Mouse (Mus musculus) C2C12 (cell line): ENCODE measurements at regions not wholly inside any gene's neighbourhood (a gene's known extent, or its start where the extent isn't known, plus 50 kb on each side); places are given as distances from the start of the nearest gene placed in this dataset.

Source experiments
- H3K27me3 ChIP-seq: one replicate; pipeline ENCODE4 v1.6.1; 2011; ENCODE audit not compliant: control insufficient read depth, insufficient read depth, insufficient read length
- H3K36me3 ChIP-seq: one replicate; pipeline ENCODE4 v1.6.1; 2011; ENCODE audit not compliant: control insufficient read depth, insufficient read depth
- H3K4me3 ChIP-seq: one replicate; pipeline ENCODE4 v1.5.1; 2011; ENCODE audit warnings: mild to moderate bottlenecking, control low read depth; ENCODE audit not compliant: poor library complexity, insufficient read depth, severe bottlenecking
- H3K79me2 ChIP-seq: one replicate; pipeline ENCODE4 v1.6.1; 2011; ENCODE audit not compliant: control insufficient read depth, insufficient read depth
- H3K79me3 ChIP-seq: one replicate; pipeline ENCODE4 v1.6.1; 2011; ENCODE audit warnings: low read depth, control low read depth
- H3ac ChIP-seq: one replicate; pipeline ENCODE3; 2011; ENCODE audit warnings: low read depth; ENCODE audit not compliant: control insufficient read depth, insufficient read length
- CEBPB ChIP-seq: IDR thresholded peaks from one replicate; pipeline ENCODE4 v1.6.1; 2011; ENCODE audit warnings: low read depth, mild to moderate bottlenecking, control low read depth, moderate library complexity
- CTCF ChIP-seq: IDR thresholded peaks from one replicate; pipeline ENCODE4 v1.5.1; 2011; ENCODE audit not compliant: control insufficient read depth, insufficient read depth, insufficient read length
- FOSL1 ChIP-seq: IDR thresholded peaks from one replicate; pipeline ENCODE4 v1.8.0; 2011; ENCODE audit warnings: mild to moderate bottlenecking, low read length; ENCODE audit not compliant: poor library complexity, insufficient read depth, severe bottlenecking
- MAX ChIP-seq: IDR thresholded peaks from one replicate; pipeline ENCODE4 v1.6.1; 2011; ENCODE audit warnings: mild to moderate bottlenecking, control low read depth
- MYOD1 ChIP-seq: IDR thresholded peaks from one replicate; pipeline ENCODE4 v1.6.1; 2011; ENCODE audit warnings: low read depth; ENCODE audit not compliant: control insufficient read depth, insufficient read length
- MYOG ChIP-seq: IDR thresholded peaks from one replicate; pipeline ENCODE4 v1.6.1; 2011; ENCODE audit not compliant: control insufficient read depth, insufficient read length; ENCODE audit errors: extremely low read depth
- USF1 ChIP-seq: IDR thresholded peaks from one replicate; pipeline ENCODE4 v1.6.1; 2011; ENCODE audit warnings: low read depth, mild to moderate bottlenecking, control low read depth, moderate library complexity

DNA sequence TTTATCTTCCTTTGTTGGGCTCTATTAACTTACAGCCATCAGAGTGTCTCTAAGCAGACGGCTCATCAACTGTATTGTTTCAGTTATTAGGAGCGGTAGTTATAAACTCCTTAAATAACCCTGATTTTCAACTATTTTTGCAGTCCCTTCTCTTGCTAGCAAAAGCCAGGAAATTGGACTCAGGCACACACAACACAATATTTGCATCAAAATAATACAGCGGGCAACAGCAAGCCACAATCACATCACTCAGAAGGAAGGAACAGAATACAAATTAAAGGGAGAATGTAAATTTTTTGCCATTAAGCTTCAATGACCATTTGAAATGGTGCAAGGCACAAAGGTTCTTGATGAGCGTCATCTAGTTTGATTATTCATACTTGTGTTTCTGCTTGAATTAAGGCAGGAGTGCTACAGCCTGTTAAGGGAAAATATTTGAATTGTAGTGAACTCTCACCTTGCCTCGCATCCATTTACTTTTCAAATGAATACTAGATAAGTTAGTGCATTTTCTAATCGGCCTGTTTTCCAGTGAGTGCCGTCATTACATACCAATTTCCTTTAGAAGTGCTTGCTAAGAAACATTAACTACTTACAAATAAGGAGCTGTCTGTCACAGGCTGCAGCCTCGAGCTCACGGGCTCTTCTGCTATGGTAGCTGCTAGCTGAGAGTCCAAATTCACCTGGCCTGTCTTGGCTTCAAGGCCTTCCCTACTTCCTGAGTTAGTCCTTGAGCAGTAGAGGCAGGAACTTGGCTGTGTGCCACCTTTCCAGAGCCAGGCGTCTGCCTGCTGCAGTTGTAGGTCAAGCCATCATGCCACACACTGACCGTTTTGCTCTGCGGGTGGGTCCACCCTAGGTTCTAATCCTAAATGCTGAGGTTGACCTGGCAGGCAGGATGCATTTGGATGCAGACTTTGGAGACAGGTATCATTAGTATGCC is 91.1 kb upstream of the Kiz start:
- no peaks in the 10 kb centered on the region for H3K27me3 ChIP-seq
- no peak overlapping the region for H3ac ChIP-seq
- TF ChIP-seq CEBPB, result no peak
- no peak for TF ChIP-seq CTCF
- TF ChIP-seq USF1, result no peak
- no peak for TF ChIP-seq MYOD1
- TF ChIP-seq FOSL1, result no peak
- no peak for TF ChIP-seq MYOG
- no peak for TF ChIP-seq MAX
- no peak overlapping the region for H3K4me3 ChIP-seq
- H3K36me3 ChIP-seq, result no peaks in the 10 kb centered on the region
- no peaks in the 10 kb centered on the region for H3K79me2 ChIP-seq
- H3K79me3 ChIP-seq, result no peaks in the 10 kb centered on the region

DNA sequence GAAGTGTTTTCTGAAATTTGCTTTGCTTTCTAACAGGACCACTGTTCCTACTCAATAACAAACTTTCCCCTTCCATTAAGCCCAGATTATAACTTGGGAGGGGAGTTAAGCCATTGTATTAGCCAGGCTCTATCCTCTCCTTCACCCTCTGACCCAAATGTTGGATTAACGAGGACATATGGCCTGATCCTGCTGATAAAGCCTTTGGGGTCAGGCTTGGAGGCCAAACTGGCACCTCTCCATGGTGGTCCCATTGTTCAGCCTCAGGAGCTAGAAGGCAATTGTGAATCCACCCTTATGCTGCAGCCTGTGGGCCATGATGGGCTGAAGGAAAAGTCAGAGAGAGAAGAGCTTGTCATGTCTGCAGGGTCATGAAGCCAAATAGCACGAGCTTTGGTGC is 80.8 kb upstream of the Kiz start:
- H3ac ChIP-seq, result no peak overlapping the region
- no peak overlapping the region for H3K4me3 ChIP-seq
- no peaks in the 10 kb centered on the region for H3K79me3 ChIP-seq
- no peaks in the 10 kb centered on the region for H3K79me2 ChIP-seq
- no peaks in the 10 kb centered on the region for H3K36me3 ChIP-seq
- H3K27me3 ChIP-seq, result no peaks in the 10 kb centered on the region
- TF ChIP-seq MYOD1 (no peak), CEBPB (no peak), CTCF (no peak), USF1 (no peak), MYOG (no peak), FOSL1 (no peak), MAX (no peak)

DNA sequence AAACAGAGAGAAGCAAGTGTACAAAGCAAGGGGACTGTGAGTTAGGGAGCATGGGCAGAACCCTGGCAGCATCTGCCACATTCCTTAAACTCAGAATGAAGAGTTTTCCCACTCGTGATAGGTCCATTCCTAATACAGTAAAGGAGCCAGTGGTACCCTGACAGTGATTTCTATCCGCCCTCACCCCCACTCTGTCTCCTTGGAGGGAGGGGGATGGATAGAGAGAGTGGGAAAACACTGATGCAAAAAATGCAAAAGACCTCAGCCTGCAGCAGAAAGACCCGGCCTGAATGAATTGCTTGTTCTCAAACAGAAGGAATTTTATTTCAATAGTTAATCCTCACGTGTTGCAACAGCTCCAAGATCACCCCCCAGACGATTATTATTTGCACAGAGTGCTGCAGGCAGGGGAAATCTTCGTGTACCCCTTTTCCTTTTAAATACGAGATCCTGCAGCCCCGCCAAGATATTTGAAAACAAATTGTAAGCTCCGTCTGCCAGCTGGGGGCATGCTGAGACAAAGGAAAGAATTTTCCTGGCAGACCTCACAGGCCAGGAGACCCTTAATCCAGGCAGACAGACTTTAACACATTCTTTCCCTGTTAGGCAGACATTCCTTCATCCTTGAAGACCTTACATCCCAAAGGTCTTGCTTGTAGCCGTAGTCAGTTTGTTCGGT is 68.4 kb upstream of the Kiz start:
- Histone ChIP-seq H3ac (no peak overlapping the region), H3K27me3 (no peaks in the 10 kb centered on the region), H3K79me3 (no peaks in the 10 kb centered on the region), H3K36me3 (no peaks in the 10 kb centered on the region), H3K4me3 (no peak overlapping the region), H3K79me2 (no peaks in the 10 kb centered on the region)
- TF ChIP-seq MAX (no peak), MYOD1 (no peak), MYOG (no peak), USF1 (no peak), CEBPB (no peak), FOSL1 (no peak), CTCF (no peak)

DNA sequence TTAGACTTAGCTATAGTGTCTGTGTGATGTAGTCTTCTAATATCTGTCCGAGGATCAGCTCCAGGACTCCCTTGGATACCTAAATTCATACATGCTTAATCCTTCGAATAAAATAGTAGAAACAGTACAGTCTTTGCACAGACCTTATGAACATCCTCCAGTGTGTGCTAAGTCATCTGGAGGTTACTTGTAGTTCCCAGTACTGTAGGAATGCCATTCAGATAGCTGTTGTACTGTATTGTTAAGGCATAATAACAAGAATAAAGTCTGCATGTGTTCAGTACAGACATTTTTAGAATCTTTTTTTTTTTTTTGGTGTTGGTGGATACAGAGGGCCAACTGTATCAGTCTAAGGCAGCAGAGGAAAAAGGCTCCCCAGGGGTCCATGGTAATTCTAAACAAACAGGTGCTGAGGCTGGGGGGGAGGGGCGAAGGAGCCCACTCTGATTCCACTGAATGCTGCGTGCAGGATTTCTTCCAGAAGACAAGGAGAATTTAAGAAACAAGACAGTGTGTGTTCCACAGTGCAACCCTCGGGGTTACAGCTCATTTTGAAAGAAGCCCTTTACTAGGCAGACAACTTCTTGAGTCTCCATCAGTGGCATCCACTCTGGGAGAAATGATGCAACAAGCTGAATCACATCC is 67.7 kb upstream of the Kiz start:
- Histone ChIP-seq H3K79me2 (no peaks in the 10 kb centered on the region), H3K79me3 (no peaks in the 10 kb centered on the region), H3K4me3 (no peak overlapping the region), H3K36me3 (no peaks in the 10 kb centered on the region), H3K27me3 (no peaks in the 10 kb centered on the region), H3ac (no peak overlapping the region)
- TF ChIP-seq CEBPB (no peak), CTCF (no peak), FOSL1 (no peak), MAX (no peak), MYOD1 (no peak), MYOG (no peak), USF1 (no peak)

DNA sequence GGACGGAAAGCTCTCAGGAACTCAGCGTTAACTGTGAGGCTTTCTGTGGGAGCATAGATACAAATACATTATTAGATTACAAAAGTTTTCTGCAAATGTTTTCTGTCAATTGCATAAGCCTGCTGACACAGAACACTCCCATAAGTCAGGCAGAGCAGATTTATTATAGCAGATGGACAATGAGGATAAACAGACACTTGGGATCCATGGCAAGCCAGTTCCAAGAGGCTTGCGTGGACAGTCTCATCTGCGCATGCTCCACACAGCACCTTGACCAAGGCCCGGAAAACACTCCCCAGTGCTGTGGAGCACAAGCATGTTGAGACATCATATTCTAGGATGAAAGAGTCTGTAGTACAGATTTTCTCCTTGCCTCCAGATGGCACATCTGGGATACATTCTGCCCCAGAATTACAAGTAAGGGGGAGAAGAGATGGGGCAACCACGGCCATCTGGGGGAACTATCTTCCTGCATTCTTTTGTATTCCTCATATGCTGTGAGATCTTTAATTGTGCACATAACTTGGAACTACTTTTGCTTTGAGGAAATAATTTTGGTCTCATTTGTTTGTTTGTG is 62.7 kb upstream of the Kiz start:
- H3K36me3 ChIP-seq, result no peaks in the 10 kb centered on the region
- H3K4me3 ChIP-seq, result no peak overlapping the region
- no peaks in the 10 kb centered on the region for H3K79me2 ChIP-seq
- no peak for TF ChIP-seq CEBPB
- TF ChIP-seq USF1, result no peak
- TF ChIP-seq MYOG, result no peak
- no peak for TF ChIP-seq MAX
- no peak for TF ChIP-seq FOSL1
- TF ChIP-seq CTCF, result no peak
- TF ChIP-seq MYOD1, result no peak
- H3K79me3 ChIP-seq, result no peaks in the 10 kb centered on the region
- no peaks in the 10 kb centered on the region for H3K27me3 ChIP-seq
- H3ac ChIP-seq, result no peak overlapping the region
